Mouse (Mus musculus) thymus, postnatal 25 days (tissue): ENCODE measurements around the gene Arrdc4.

Source experiments
- DNase-seq: peaks from one replicate; pipeline ENCODE4 v3.0.0; 2022

Gene Arrdc4

GRCm38 (mm10) chr7:68748761-68749635 is at the start of gene Arrdc4:
Gene Arrdc4 (minus strand): TSS chr7:68749241.
- DNase-seq: peak; percentile 92

- DNase-seq: no peak
These were observed 46.5 kb upstream of the Arrdc4 start for GRCm38 (mm10) chr7:68795578-68795977.

- DNase-seq: no peak
These were observed 39.7 kb upstream of the Arrdc4 start for GRCm38 (mm10) chr7:68788711-68789110.

- no peak for DNase-seq
These were observed 22.7 kb upstream of the Arrdc4 start for GRCm38 (mm10) chr7:68771757-68772094.

GRCm38 (mm10) chr7:68770894-68771756 is 22.1 kb upstream of the Arrdc4 start:
- no peak for DNase-seq

GRCm38 (mm10) chr7:68765926-68766325 is 16.9 kb upstream of the Arrdc4 start:
- no peak for DNase-seq

- no peak for DNase-seq
These were observed 10.2 kb upstream of the Arrdc4 start for GRCm38 (mm10) chr7:68759148-68759724.

- no peak for DNase-seq
These were observed 7.7 kb upstream of the Arrdc4 start for GRCm38 (mm10) chr7:68756656-68757204.

- no peak for DNase-seq
These were observed 878 bp upstream of the Arrdc4 start for GRCm38 (mm10) chr7:68749919-68750318.

- DNase-seq: no peak
These were observed 680 bp downstream of the Arrdc4 start for GRCm38 (mm10) chr7:68748361-68748760.

GRCm38 (mm10) chr7:68744616-68745015 is 4.4 kb downstream of the Arrdc4 start:
- no peak for DNase-seq

- DNase-seq: no peak
These were observed 4.8 kb downstream of the Arrdc4 start for GRCm38 (mm10) chr7:68744206-68744605.

GRCm38 (mm10) chr7:68740763-68741162 is 8.3 kb downstream of the Arrdc4 start:
- DNase-seq: no peak

GRCm38 (mm10) chr7:68738676-68739399 is 10.2 kb downstream of the Arrdc4 start:
- no peak for DNase-seq

- no peak for DNase-seq
These were observed 22.7 kb downstream of the Arrdc4 start for GRCm38 (mm10) chr7:68726380-68726779.

GRCm38 (mm10) chr7:68724711-68725110 is 24.3 kb downstream of the Arrdc4 start:
- DNase-seq: no peak

GRCm38 (mm10) chr7:68721520-68721919 is 27.5 kb downstream of the Arrdc4 start:
- no peak for DNase-seq

- DNase-seq: no peak
These were observed 31.1 kb downstream of the Arrdc4 start for GRCm38 (mm10) chr7:68717988-68718387.

GRCm38 (mm10) chr7:68717498-68717897 is 31.5 kb downstream of the Arrdc4 start:
- DNase-seq: no peak

- DNase-seq: no peak
These were observed 32.1 kb downstream of the Arrdc4 start for GRCm38 (mm10) chr7:68716926-68717325.

- DNase-seq: no peak
These were observed 36.1 kb downstream of the Arrdc4 start for GRCm38 (mm10) chr7:68712928-68713327.

- no peak for DNase-seq
These were observed 36.6 kb downstream of the Arrdc4 start for GRCm38 (mm10) chr7:68712425-68712824.

- DNase-seq: no peak
These were observed 39.8 kb downstream of the Arrdc4 start for GRCm38 (mm10) chr7:68709319-68709573.
